Mouse (Mus musculus) intestine, embryonic 16.5 days (tissue): ENCODE measurements around the gene Eps8l3. TPM values are rescaled to one million over a fixed set of nuclear protein-coding genes. Genes with fewer than 3 reads are reported as not detected.

Experiments used
- ATAC-seq: fragments of 200-750 bp; cut with Nextera tagmentation; 2 replicates; pipeline ENCODE4 v1.8.0; 2017; ENCODE audit warnings: moderate TSS enrichment, moderate library complexity
- H3K27ac ChIP-seq: fragments of 300-500 bp; sonication (generic); 2 replicates; pipeline ENCODE4 v1.5.1; 2014; ENCODE audit warnings: mild to moderate bottlenecking, low read length
- H3K27me3 ChIP-seq: fragments of 300-500 bp; sonication (generic); replicated peaks from 2 replicates; pipeline ENCODE4 v1.6.1; 2014; ENCODE audit warnings: low read length, control low read depth, mixed read lengths; ENCODE audit not compliant: control insufficient read depth, insufficient read depth
- H3K36me3 ChIP-seq: fragments of 300-500 bp; sonication (generic); 2 replicates; pipeline ENCODE4 v1.6.1; 2014; ENCODE audit warnings: low read length, control low read depth; ENCODE audit not compliant: control insufficient read depth, insufficient read depth
- H3K4me1 ChIP-seq: fragments of 300-500 bp; sonication (generic); 2 replicates; pipeline ENCODE4 v1.6.1; 2014; ENCODE audit warnings: low read length, control low read depth, mixed read lengths; ENCODE audit not compliant: control insufficient read depth, insufficient read depth
- H3K4me2 ChIP-seq: fragments of 300-500 bp; sonication (generic); 2 replicates; pipeline ENCODE4 v1.6.1; 2014; ENCODE audit warnings: low read depth, low read length, control low read depth
- H3K4me3 ChIP-seq: fragments of 300-500 bp; sonication (generic); 2 replicates; pipeline ENCODE4 v1.5.1; 2014; ENCODE audit warnings: mild to moderate bottlenecking, low read length
- H3K9ac ChIP-seq: fragments of 300-500 bp; sonication (generic); 2 replicates; pipeline ENCODE4 v1.6.1; 2014; ENCODE audit warnings: low read depth, low read length
- H3K9me3 ChIP-seq: fragments of 300-500 bp; sonication (generic); 2 replicates; pipeline ENCODE4 v1.6.1; 2016; ENCODE audit warnings: low read length, control low read depth; ENCODE audit not compliant: control insufficient read depth
- WGBS: fragments of 180-500 bp; shearing (Covaris S2); extraction: QIAGEN DNeasy Blood & Tissue Kit; methylation state at CpG from one replicate; pipeline ENCODE4 v1.1.7; 2014; 5-methylcytosine and 5-hydroxymethylcytosine counted together
- polyA plus RNA-seq: library from polyadenylated mRNA; unstranded; fragments of >200 nt; fragmentation: Nextera tagmentation; extraction: Ambion mirVana; gene quantifications from 2 replicates; pipeline ENCODE4 v1.2.1, GENCODE M21; 2015

Eps8l3 gene
- polyA plus RNA-seq, 1 experiment from 2014 or later, result 274 TPM

DNA sequence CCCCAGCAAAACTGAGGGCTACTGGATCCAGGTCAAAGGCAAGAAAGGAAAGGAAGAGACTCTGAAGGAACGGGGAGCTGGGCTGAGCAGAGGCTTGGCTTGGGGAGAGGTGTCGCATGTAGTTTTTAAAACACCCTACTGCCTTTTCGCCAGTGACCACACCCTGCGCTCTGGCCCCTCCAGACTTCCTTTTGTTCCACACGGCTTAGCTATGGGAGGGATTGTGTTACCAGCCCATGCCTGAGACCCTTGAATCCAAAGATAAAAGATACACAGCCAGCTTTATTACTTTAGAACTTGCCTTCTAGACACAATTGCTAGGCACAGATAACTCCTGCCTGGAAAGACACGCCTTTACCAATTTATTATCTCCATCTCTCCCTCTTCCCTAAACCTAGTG is 28.9 kb downstream of the Eps8l3 start:
- Histone ChIP-seq H3K9me3 (no peaks in the 10 kb centered on the region), H3K4me2 (no peak overlapping the region), H3K36me3 (no peaks in the 10 kb centered on the region), H3K27me3 (no peaks in the 10 kb centered on the region), H3K4me1 (peaks cover 17% of the 10 kb centered on the region), H3K27ac (no peak overlapping the region), H3K9ac (no peak overlapping the region), H3K4me3 (no peak overlapping the region)
- ATAC-seq, result no peak
- 58% methylated on average over 6 of the region's 6 CpGs for WGBS

DNA sequence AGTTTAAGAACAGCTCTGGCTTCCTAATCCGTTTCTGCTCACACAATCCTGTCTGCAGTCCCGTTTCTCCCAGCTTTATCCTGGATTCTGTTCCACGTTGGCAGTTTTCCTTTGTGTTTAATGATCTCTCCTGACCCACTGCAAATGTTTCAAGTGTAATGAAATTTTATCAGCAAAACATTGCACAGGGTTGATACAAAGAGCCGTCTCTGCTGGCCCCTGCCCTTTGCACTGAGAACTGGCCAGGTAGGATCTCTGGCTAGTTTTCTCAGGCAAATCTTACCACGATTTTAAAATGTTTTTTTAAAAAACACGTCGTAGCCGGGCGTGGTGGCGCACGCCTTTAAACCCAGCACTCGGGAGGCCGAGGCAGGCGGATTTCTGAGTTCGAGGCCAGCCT is 39.6 kb downstream of the Eps8l3 start:
- no peak overlapping the region for H3K4me2 ChIP-seq
- H3K27ac ChIP-seq, result peak overlapping the region; percentile 79
- H3K4me1 ChIP-seq, result no peaks in the 10 kb centered on the region
- WGBS, result 58% methylated on average over 15 of the region's 15 CpGs
- no peak overlapping the region for H3K4me3 ChIP-seq
- no peaks in the 10 kb centered on the region for H3K36me3 ChIP-seq
- ATAC-seq, result peak; percentile 72
- H3K9me3 ChIP-seq, result no peaks in the 10 kb centered on the region; the same call in 1 of the 2 replicates
- peak overlapping the region; percentile 30; the same call in 1 of the 2 replicates for H3K9ac ChIP-seq
- H3K27me3 ChIP-seq, result no peaks in the 10 kb centered on the region

DNA sequence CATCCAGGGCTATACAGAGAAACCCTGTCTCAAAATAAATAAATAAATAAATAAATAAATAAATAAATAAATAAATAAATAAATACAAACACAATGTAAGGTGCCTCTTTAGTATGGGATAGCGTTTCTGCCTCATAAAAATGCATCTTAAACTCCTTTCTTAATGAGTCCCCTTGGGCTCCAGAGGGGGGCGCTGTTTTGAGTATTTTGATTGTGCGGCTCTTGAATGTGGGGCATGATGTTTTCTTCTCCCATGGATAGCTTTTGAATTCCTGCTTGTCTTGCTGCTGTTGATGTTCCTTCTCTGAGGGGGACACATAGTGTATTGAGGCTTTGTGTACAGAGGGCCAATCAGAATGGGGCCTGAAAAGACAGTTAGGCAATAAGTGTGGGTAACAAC is 40.1 kb downstream of the Eps8l3 start:
- no peaks in the 10 kb centered on the region; the same call in 1 of the 2 replicates for H3K9me3 ChIP-seq
- H3K4me1 ChIP-seq, result no peaks in the 10 kb centered on the region
- H3K27ac ChIP-seq, result peak overlapping the region; percentile 60
- 86% methylated on average over 3 of the region's 3 CpGs for WGBS
- H3K36me3 ChIP-seq, result no peaks in the 10 kb centered on the region
- H3K27me3 ChIP-seq, result no peaks in the 10 kb centered on the region
- ATAC-seq, result peak; percentile 14; the same call in 1 of the 2 replicates
- H3K4me2 ChIP-seq, result no peak overlapping the region
- no peak overlapping the region for H3K4me3 ChIP-seq
- no peak overlapping the region for H3K9ac ChIP-seq

DNA sequence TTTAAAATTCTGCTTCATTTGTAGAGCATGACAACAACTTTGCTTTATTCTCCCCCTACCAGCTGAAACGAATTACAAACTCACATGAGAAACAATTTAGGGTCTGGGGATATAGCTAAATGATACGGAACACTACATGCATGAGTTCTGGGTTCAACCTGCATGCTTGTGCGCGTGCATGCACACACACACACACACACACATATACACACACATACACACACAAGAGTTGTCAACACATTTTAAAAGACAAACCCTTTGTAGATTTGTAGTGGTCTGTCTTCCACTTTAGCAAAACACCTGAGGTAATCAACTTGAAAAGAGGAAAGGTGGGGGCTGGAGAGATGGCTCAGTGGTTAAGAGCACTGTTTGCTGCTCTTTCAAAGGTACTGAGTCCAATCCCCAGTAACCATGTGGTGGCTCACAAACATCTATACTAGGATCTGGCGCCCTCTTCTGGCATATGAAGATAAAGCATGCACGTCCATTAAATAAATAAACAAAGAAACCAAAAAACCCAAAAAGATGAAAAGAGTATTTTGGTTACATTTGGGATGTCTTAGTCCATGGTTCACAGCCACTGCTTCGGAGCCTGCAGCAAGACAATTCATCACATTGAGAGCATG is 40.9 kb downstream of the Eps8l3 start:
- no peaks in the 10 kb centered on the region; the same call in 1 of the 2 replicates for H3K9me3 ChIP-seq
- H3K36me3 ChIP-seq, result no peaks in the 10 kb centered on the region
- H3K27ac ChIP-seq, result no peak overlapping the region
- H3K4me1 ChIP-seq, result no peaks in the 10 kb centered on the region
- H3K4me3 ChIP-seq, result no peak overlapping the region
- no peak overlapping the region for H3K4me2 ChIP-seq
- 56% methylated on average over 7 of the region's 7 CpGs for WGBS
- peak; percentile 25 for ATAC-seq
- no peak overlapping the region for H3K9ac ChIP-seq
- H3K27me3 ChIP-seq, result no peaks in the 10 kb centered on the region

DNA sequence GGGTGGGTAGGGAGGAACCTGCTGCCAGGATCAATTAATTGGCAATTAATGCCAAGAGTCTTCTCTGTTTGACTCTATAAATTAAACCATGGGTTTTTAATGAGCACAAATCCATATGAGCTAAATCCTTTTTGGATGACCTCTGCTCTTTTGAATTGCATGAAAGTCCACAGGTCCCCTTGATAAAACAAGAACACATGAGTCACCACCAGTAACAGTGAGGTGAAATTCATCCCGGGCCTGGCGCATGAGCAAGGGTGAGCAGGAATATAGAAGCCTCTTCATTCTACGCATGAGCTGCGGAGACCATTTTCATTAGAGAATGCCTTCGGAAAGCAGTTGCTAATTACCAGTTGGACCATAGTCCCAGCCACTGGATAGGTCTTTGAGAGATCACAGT is 43.3 kb downstream of the Eps8l3 start:
- peak; percentile 50 for ATAC-seq
- Histone ChIP-seq H3K4me1 (no peaks in the 10 kb centered on the region), H3K4me3 (no peak overlapping the region), H3K9me3 (no peaks in the 10 kb centered on the region), H3K9ac (no peak overlapping the region), H3K4me2 (no peak overlapping the region), H3K27ac (no peak overlapping the region), H3K36me3 (no peaks in the 10 kb centered on the region), H3K27me3 (no peaks in the 10 kb centered on the region)
- 82% methylated on average over 5 of the region's 5 CpGs for WGBS

DNA sequence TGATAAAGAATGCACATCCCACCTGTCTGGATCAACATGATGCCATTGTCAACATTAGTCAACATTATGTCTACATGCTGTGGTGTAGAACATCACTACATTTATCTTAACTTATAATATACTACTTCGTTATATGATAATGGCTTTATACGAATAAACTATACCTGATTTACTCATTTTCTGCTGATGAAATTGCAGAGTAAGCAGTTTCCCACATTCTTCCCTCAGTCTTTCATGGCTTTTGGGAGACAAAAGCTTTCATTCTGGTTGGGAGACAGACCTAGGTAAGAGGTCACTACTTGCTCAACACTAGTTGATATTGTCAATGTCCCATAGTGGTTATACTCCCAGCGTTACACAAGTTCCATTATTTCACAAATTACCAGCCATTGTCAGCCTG is 48.3 kb downstream of the Eps8l3 start:
- no peak overlapping the region for H3K27ac ChIP-seq
- no peaks in the 10 kb centered on the region for H3K36me3 ChIP-seq
- 89% methylated on average over 3 of the region's 3 CpGs for WGBS
- no peak overlapping the region for H3K4me3 ChIP-seq
- H3K27me3 ChIP-seq, result no peaks in the 10 kb centered on the region
- H3K9ac ChIP-seq, result no peak overlapping the region
- no peak for ATAC-seq
- 0 out of 2 replicates have a peak, but pooled peaks cover 3% of the 10 kb centered on the region for H3K4me1 ChIP-seq
- no peak overlapping the region for H3K4me2 ChIP-seq
- no peaks in the 10 kb centered on the region for H3K9me3 ChIP-seq

DNA sequence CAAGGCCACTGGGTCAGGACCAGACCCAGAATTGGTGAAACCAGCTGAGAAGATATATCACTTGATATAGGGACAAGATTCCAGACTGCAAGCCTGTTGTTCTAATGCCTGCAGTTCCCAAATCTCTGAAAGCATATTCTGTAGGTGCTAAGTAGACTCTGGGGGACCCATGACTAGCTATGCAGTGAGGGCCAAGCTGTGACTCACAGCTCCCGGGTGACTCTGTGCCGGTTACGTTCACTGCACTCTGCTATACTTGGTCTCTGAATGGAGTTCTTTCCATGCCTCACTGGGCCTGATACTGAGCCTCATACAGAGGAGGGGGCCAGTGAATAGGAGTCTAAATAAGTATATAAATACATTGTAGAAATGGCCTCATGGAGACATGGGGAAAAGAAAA is 50.8 kb downstream of the Eps8l3 start:
- no peaks in the 10 kb centered on the region for H3K27me3 ChIP-seq
- H3K9ac ChIP-seq, result no peak overlapping the region
- H3K4me2 ChIP-seq, result no peak overlapping the region
- no peak for ATAC-seq
- no peak overlapping the region for H3K4me3 ChIP-seq
- H3K9me3 ChIP-seq, result no peaks in the 10 kb centered on the region
- 83% methylated on average over 3 of the region's 3 CpGs for WGBS
- H3K4me1 ChIP-seq, result 0 out of 2 replicates have a peak, but pooled peaks cover 6% of the 10 kb centered on the region
- no peaks in the 10 kb centered on the region for H3K36me3 ChIP-seq
- H3K27ac ChIP-seq, result no peak overlapping the region

DNA sequence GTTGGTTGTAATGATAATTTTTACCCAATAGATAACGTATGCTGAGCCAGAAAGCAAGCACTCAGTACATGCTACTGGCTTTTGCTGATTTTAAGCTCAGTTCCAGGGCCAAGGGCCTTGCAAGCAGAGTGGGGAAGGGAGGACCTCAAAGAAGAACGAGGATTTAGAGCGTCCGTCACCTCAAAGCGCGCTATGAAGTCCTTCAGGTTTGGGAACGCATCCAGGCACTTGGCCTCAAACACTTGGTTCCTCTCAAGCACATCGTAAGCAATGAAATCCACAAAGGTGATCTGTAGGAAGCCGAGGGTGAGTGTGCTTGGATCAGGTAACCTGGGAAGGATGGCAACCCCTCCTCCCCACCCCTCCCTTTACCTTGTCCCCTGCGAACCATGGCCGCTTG is 51.7 kb downstream of the Eps8l3 start:
- no peak overlapping the region for H3K4me3 ChIP-seq
- ATAC-seq, result no peak
- H3K9me3 ChIP-seq, result no peaks in the 10 kb centered on the region
- H3K9ac ChIP-seq, result no peak overlapping the region
- WGBS, result 84% methylated on average over 11 of the region's 11 CpGs
- no peak overlapping the region for H3K27ac ChIP-seq
- no peaks in the 10 kb centered on the region for H3K27me3 ChIP-seq
- H3K36me3 ChIP-seq, result no peaks in the 10 kb centered on the region
- no peak overlapping the region for H3K4me2 ChIP-seq
- 0 out of 2 replicates have a peak, but pooled peaks cover 6% of the 10 kb centered on the region for H3K4me1 ChIP-seq

DNA sequence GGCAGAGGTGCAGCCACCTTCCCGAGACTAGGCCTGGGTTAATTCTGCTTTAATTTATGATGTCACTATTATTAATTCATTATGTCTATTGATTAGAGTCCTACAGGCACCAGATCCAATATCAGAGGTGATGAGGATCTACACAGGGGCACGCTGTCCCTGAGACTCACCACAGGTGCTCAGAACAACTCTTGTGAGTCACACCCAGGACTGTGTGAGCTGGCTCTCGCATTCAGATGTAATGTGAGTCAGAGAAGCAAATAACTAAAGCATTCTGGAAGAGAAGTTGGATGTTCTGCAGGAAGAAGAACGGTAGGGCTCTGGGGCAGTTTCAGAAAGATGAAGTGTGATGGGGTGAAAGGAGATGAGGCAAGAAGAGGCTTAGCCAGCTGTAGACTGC is 52.2 kb downstream of the Eps8l3 start:
- H3K9ac ChIP-seq, result no peak overlapping the region
- ATAC-seq, result no peak
- no peaks in the 10 kb centered on the region for H3K36me3 ChIP-seq
- 81% methylated on average over 4 of the region's 4 CpGs for WGBS
- no peak overlapping the region for H3K4me2 ChIP-seq
- H3K4me1 ChIP-seq, result 0 out of 2 replicates have a peak, but pooled peaks cover 6% of the 10 kb centered on the region
- no peaks in the 10 kb centered on the region for H3K9me3 ChIP-seq
- no peaks in the 10 kb centered on the region for H3K27me3 ChIP-seq
- H3K27ac ChIP-seq, result no peak overlapping the region
- no peak overlapping the region for H3K4me3 ChIP-seq

DNA sequence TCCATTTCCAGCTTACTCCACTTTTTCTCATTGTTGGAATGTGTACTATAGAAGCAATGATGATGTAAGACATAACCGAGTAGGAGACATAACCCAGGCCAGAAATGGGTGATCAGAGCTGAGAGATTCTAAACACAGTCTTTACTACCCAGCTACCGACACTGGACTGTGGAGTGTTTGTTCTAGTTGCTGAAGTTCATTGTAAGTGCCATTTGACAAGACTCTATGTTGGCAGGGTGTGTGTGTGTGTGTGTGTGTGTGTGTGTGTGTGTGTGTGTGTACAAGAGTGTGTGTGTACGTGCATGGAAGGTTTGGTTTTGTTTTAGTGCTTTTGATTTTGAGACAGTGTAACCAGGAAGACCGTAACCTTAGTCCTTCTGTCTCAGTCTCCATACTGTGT is 52.7 kb downstream of the Eps8l3 start:
- Histone ChIP-seq H3K4me3 (no peak overlapping the region), H3K27ac (no peak overlapping the region), H3K36me3 (no peaks in the 10 kb centered on the region), H3K4me2 (no peak overlapping the region), H3K4me1 (0 out of 2 replicates have a peak, but pooled peaks cover 6% of the 10 kb centered on the region), H3K9ac (no peak overlapping the region), H3K27me3 (no peaks in the 10 kb centered on the region), H3K9me3 (no peaks in the 10 kb centered on the region)
- 73% methylated on average over 4 of the region's 4 CpGs for WGBS
- no peak for ATAC-seq
